Mouse (Mus musculus) layer of hippocampus, adult 2 months (tissue): ENCODE data around the gene Tnp2. TPM values are rescaled to one million over a fixed set of nuclear protein-coding genes. Genes with fewer than 3 reads are reported as not detected.
"Not testable (repeated sequence)": the region's sequence is repeated elsewhere in the genome, so short reads cannot be mapped to it uniquely, and the experiment has no call there.

Experiments
- DNase-seq, 2 experiments: peaks; one replicate each; pipeline ENCODE4 v3.0.0; 2022; ENCODE audit warnings: low spot score in 2 of 2
- H3K27ac ChIP-seq: fragments of 200-600 bp; 2 replicates; pipeline ENCODE4 v1.8.1; 2022
- H3K4me3 ChIP-seq: fragments of 200-600 bp; 2 replicates; pipeline ENCODE4 v1.8.1; 2022; ENCODE audit warnings: mild to moderate bottlenecking
- CTCF ChIP-seq: fragments of 200-600 bp; conservative IDR thresholded peaks from 2 replicates; pipeline ENCODE4 v1.8.1; 2022; ENCODE audit warnings: antibody characterized with exemption, mild to moderate bottlenecking, moderate library complexity
- total RNA-seq, 2 experiments: library from RNA; stranded (reverse); gene quantifications; 2 replicates each; pipeline ENCODE4 v1.2.3; 2021

Tnp2 gene
- total RNA-seq, 2 experiments from 2014 or later, result not detected

- DNase-seq, result no peak
- no peak for TF ChIP-seq CTCF
- H3K4me3 ChIP-seq, result no peak overlapping the region
- H3K27ac ChIP-seq, result no peak overlapping the region
These were observed 26.4 kb upstream of the Tnp2 start for GRCm38 (mm10) chr16:10814864-10815263.

- no peak overlapping the region for H3K27ac ChIP-seq
- TF ChIP-seq CTCF, result no peak
- H3K4me3 ChIP-seq, result no peak overlapping the region
- no peak for DNase-seq
These were observed 25.3 kb upstream of the Tnp2 start for GRCm38 (mm10) chr16:10813726-10814125.

GRCm38 (mm10) chr16:10812865-10813371 lies 24.5 kb upstream of the Tnp2 start, which contains the start of gene Gm11172:
Gene Gm11172, plus strand, starts transcription at chr16:10812915.
- no peak for DNase-seq
- no peak within 1 kb of the TSS for H3K27ac ChIP-seq
- no peak within 1 kb of the TSS for H3K4me3 ChIP-seq
- TF ChIP-seq CTCF, result no peak

GRCm38 (mm10) chr16:10810376-10810775 lies 21.9 kb upstream of the Tnp2 start:
- Histone ChIP-seq H3K4me3 (no peak overlapping the region), H3K27ac (no peak overlapping the region)
- no peak for DNase-seq
- no peak for TF ChIP-seq CTCF

- Histone ChIP-seq H3K4me3 (no peak within 1 kb of the TSS), H3K27ac (no peak within 1 kb of the TSS)
- TF ChIP-seq CTCF, result no peak
- DNase-seq, result no peak
These were observed 17.5 kb upstream of the Tnp2 start, which contains the start of gene Prm1 for GRCm38 (mm10) chr16:10805789-10806527. Gene Prm1, minus strand, starts transcription at chr16:10805839.

- not testable (repeated sequence) for H3K27ac ChIP-seq, DNase-seq
These were observed 14.0 kb upstream of the Tnp2 start for GRCm38 (mm10) chr16:10802420-10802819.

GRCm38 (mm10) chr16:10796034-10796433 lies 7.6 kb upstream of the Tnp2 start, which contains the start of gene Prm2:
Gene Prm2, minus strand, starts transcription at chr16:10796134.
- no peak within 1 kb of the TSS for H3K27ac ChIP-seq
- DNase-seq, result no peak
- no peak for TF ChIP-seq CTCF
- H3K4me3 ChIP-seq, result no peak within 1 kb of the TSS

More at GRCm38 (mm10) chr16:10802420-10802819, 14.0 kb upstream of the Tnp2 start:
- not testable (repeated sequence) for H3K4me3 ChIP-seq

GRCm38 (mm10) chr16:10790702-10791101 lies 2.2 kb upstream of the Tnp2 start, which contains the start of gene Prm3:
Gene Prm3, minus strand, starts transcription at chr16:10790914.
- no peak for TF ChIP-seq CTCF
- H3K4me3 ChIP-seq, result no peak within 1 kb of the TSS
- no peak within 1 kb of the TSS for H3K27ac ChIP-seq
- DNase-seq, result no peak

GRCm38 (mm10) chr16:10788866-10789265 lies 406 bp upstream of the Tnp2 start:
- no peak for TF ChIP-seq CTCF

GRCm38 (mm10) chr16:10787548-10788058 lies 857 bp downstream of the Tnp2 start:
- TF ChIP-seq CTCF, result peak; percentile 45
- Histone ChIP-seq H3K4me3 (no peak overlapping the region), H3K27ac (no peak overlapping the region)
- no peak for DNase-seq

More at GRCm38 (mm10) chr16:10788866-10789265, 406 bp upstream of the Tnp2 start:
- H3K27ac ChIP-seq, result no peak overlapping the region
- no peak overlapping the region for H3K4me3 ChIP-seq
- no peak for DNase-seq

GRCm38 (mm10) chr16:10786782-10787547 lies 1.5 kb downstream of the Tnp2 start:
- DNase-seq, result no peak
- H3K27ac ChIP-seq, result peak overlapping the region; percentile 97; the same call in 1 of the 2 replicates
- TF ChIP-seq CTCF, result no peak

GRCm38 (mm10) chr16:10786288-10786687 lies 2.2 kb downstream of the Tnp2 start:
- peak overlapping the region; percentile 86 for H3K4me3 ChIP-seq
- peak; percentile 76 to 79 for DNase-seq
- peak; percentile 90 for TF ChIP-seq CTCF
- peak overlapping the region; percentile 97 for H3K27ac ChIP-seq

More at GRCm38 (mm10) chr16:10786782-10787547, 1.5 kb downstream of the Tnp2 start:
- no peak overlapping the region for H3K4me3 ChIP-seq
